Mouse (Mus musculus) megakaryocyte, embryonic 14.5 days (primary cell): Measurements from ENCODE around the gene Schip1. TPM values are rescaled to one million over a fixed set of nuclear protein-coding genes. Genes with fewer than 3 reads are reported as not detected.

ENCODE experiments used
- H3K27me3 ChIP-seq: replicated peaks from 2 replicates; pipeline ENCODE3; 2012; ENCODE audit warnings: inconsistent platforms
- H3K36me3 ChIP-seq: replicated peaks from 2 replicates; pipeline ENCODE3; 2012; ENCODE audit warnings: low read length, inconsistent platforms, mixed read lengths
- H3K4me1 ChIP-seq: 2 replicates; pipeline ENCODE4 v1.6.1; 2012; ENCODE audit warnings: inconsistent platforms
- H3K4me3 ChIP-seq: replicated peaks from 2 replicates; pipeline ENCODE3; 2012; ENCODE audit warnings: moderate library complexity, mild to moderate bottlenecking, inconsistent platforms
- H3K9me3 ChIP-seq: 2 replicates; pipeline ENCODE4 v1.6.1; 2012; ENCODE audit warnings: inconsistent platforms
- FLI1 ChIP-seq: IDR thresholded peaks from 2 replicates; pipeline ENCODE4 v1.6.1; 2012; ENCODE audit warnings: low read length, inconsistent platforms, mixed read lengths
- GATA1 ChIP-seq: IDR thresholded peaks from 3 replicates; pipeline ENCODE4 v1.6.1; 2012; ENCODE audit warnings: mixed read lengths, low read length, inconsistent platforms, borderline replicate concordance
- polyA plus RNA-seq: library from polyadenylated mRNA; stranded (reverse); fragments of >175 nt; gene quantifications from 2 replicates; pipeline ENCODE4 v1.2.3, GENCODE M21; 2012; ENCODE audit warnings: low replicate concordance; ENCODE audit not compliant: insufficient read depth

Schip1 gene
- polyA plus RNA-seq, 1 experiment = 18.7 TPM

DNA sequence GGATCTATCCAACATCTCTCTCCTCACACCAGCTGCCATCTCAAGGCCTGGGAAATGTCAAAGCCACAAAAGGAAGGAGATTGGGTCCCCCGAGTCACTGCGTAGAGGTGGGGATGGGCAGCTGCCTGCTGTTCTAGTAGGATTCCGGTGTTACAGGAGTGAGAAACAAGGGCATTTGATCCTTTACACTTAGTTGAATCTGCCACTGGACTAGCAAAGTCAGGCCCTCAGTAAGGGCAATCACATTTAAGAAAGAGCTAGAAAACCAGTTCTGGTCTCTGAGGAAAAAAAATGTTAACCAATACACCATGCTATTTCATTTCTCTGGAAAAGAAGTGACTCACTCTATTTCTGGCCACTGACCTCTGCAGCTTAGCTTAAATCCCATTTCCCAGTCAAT lies 566.2 kb downstream of the Schip1 start:
- peaks cover 62% of the 10 kb centered on the region for H3K27me3 ChIP-seq
- no peak overlapping the region for H3K4me3 ChIP-seq
- H3K9me3 ChIP-seq = no peaks in the 10 kb centered on the region
- no peak for TF ChIP-seq FLI1
- peaks cover 35% of the 10 kb centered on the region for H3K4me1 ChIP-seq
- H3K36me3 ChIP-seq = peaks cover 6% of the 10 kb centered on the region

DNA sequence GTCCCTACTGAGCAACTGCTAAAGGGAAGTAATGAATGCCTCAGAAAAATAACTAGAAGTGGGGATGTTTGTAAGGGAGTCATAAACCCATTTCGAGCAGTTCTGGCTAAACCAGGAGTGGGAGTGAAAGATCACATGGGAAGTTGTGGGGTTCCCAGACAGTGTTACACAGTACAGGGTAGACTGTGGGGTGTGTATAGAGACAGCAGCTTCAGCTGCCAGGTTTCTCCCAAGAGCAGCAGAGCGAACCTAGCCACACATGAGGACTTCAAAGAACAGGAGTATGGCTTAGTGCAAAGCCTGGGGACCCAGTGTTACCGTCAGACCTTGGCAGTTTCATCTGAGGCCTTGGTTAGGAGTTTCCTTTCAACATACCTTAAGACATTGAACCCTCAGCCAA lies 568.1 kb downstream of the Schip1 start:
- TF ChIP-seq GATA1 = no peak
- peaks cover under 1% of the 10 kb centered on the region for H3K36me3 ChIP-seq
- peaks cover 62% of the 10 kb centered on the region for H3K27me3 ChIP-seq
- no peaks in the 10 kb centered on the region for H3K9me3 ChIP-seq
- no peak overlapping the region for H3K4me3 ChIP-seq
- H3K4me1 ChIP-seq = peaks cover 37% of the 10 kb centered on the region

DNA sequence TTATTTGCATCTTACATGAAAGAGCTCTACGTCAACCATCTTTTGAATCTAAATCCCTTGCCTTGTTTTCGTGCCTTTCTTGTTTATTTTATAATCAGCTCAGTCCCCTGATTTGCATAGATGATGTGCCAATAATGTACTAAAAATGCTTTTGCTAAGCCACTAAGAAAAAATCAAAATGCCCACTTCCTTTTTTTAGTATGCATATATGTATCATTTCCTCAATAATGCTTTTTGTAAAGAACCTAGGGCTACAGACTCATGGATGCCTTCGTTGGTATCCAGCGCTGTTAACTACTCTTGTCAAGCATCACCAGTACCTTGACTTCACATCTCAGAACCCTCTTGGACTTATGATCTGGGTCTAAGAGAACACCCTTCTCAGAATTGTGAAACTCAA lies 569.0 kb downstream of the Schip1 start:
- H3K36me3 ChIP-seq = no peaks in the 10 kb centered on the region
- H3K9me3 ChIP-seq = no peaks in the 10 kb centered on the region
- H3K4me1 ChIP-seq = peaks cover 45% of the 10 kb centered on the region
- H3K4me3 ChIP-seq = no peak overlapping the region
- H3K27me3 ChIP-seq = peaks cover 56% of the 10 kb centered on the region
- TF ChIP-seq FLI1 = no peak

DNA sequence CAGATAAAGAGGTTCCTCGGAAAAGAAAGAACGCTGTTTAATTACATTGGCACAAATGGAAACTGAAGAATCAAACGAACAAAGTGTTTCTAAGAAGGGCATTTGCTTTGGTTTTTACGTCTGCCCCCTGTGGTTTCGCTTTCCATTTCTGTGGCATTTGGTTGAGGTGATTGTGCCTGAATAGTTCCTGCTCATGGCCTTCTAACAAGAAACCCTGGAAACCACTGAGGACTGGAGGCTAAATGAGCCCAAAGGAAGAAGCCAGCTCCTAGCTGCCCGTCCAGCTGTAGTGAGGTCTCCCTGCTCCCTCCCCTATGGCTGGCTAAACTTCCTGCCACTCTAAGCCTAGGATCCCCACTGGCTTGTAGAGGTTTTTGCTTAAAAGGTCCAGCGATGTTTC lies 573.4 kb downstream of the Schip1 start:
- no peaks in the 10 kb centered on the region for H3K9me3 ChIP-seq
- peaks cover 56% of the 10 kb centered on the region for H3K4me1 ChIP-seq
- no peak for TF ChIP-seq FLI1
- peaks cover 34% of the 10 kb centered on the region for H3K27me3 ChIP-seq
- H3K36me3 ChIP-seq = peaks cover 4% of the 10 kb centered on the region
- peak overlapping the region; percentile 87 for H3K4me3 ChIP-seq

DNA sequence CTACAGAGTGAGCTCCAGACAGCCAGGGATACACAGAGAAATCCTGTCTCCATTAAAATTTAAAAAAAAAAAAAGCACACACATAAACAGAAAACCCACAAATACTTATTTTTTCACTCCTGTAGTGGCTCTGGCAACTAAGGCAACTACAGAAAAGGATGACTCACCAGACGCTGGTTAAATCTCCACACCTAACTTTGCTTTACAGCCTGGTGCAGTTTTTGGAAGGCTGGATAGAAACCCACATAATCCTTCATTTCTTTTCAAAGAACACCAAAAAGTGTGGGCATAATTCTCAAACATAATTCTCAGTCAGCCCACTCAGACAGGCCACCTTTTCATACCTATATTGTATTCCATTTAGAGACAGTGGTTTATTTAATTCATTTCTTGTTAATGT lies 574.1 kb downstream of the Schip1 start:
- no peak for TF ChIP-seq FLI1
- TF ChIP-seq GATA1 = no peak
- Histone ChIP-seq H3K4me3 (peak overlapping the region; percentile 87), H3K36me3 (peaks cover 10% of the 10 kb centered on the region), H3K9me3 (peaks cover 6% of the 10 kb centered on the region), H3K4me1 (peaks cover 55% of the 10 kb centered on the region), H3K27me3 (peaks cover 30% of the 10 kb centered on the region)

DNA sequence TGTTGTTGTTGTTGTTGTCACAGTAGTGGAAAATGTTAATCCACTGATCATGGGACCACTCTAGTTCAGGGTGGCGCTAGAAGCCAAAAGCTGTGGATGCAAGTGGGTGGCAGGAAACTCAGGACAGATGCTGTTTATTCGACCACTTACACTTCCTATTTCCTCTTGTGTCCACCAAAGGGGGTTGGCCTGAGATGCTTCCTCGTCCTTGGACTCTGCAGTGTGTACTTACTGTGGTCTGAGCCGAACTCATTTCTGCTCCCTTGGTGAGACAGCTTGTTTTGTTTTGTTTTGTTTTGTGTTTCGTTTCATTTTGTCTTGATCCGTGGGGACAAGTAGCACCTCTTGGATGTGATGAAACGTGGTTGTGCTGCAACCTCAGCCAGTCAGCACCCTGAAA lies 578.3 kb downstream of the Schip1 start:
- Histone ChIP-seq H3K36me3 (peaks cover 12% of the 10 kb centered on the region), H3K4me3 (no peak overlapping the region), H3K4me1 (peaks cover 73% of the 10 kb centered on the region), H3K27me3 (peaks cover 2% of the 10 kb centered on the region), H3K9me3 (peaks cover 7% of the 10 kb centered on the region)
- TF ChIP-seq FLI1 = no peak
- no peak for TF ChIP-seq GATA1

DNA sequence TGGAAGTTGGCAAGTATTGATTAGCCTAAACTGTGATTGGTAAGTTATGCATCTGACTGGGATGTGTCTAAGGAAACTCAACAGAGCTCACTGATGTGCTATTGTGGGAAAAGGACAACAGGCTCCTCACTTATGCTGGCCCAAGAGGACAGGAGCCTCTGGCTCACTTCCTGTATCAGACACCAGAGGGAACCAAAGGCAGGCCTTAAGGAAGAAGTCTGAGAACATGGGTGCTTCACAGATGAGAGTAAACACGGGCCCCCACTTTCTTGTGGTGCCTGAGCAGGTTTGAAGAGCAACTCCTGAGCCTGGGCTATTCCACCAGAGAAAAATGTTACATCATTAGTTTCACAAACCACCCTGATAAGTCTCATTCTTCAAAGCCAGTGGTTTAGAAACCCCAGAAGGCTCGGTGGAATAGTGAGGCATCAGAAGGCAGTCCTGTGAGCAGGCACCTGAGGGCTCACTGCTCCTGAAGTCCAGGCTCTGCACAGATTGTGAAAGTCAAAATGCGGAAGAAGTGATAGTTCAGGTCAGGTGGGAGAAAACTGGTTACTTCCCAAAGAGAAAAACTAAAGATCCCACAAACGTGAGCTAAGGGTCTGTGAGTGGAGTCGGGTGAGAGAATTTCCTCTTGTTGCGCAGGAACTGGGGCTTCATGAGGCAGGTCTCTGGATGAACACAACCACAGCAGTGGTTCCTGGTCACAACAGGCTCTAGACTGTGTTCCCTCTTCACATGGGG lies 582.0 kb downstream of the Schip1 start:
- Histone ChIP-seq H3K4me3 (no peak overlapping the region), H3K36me3 (peaks cover 12% of the 10 kb centered on the region), H3K27me3 (no peaks in the 10 kb centered on the region), H3K4me1 (peaks cover 80% of the 10 kb centered on the region), H3K9me3 (peaks cover 7% of the 10 kb centered on the region)
- TF ChIP-seq GATA1 (no peak), FLI1 (no peak)

DNA sequence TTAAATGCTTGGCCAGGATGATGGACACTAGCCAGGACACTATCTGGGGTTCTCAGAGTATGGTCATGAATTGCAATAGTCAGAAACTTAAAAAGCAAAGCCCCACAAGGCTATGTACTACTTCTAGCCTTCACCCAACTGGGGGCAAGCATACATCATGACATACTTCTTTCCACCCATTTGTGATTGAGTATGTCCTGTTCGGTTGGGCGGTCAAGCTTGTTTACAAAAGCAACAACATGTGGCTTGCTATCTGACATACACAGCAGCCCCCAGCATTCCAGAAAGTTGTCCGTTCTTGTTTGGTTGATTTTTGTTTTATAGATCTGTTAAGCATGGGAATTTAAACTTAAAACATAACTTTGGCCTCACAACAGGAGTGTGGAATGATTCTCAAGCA lies 582.7 kb downstream of the Schip1 start:
- H3K36me3 ChIP-seq = peaks cover 12% of the 10 kb centered on the region
- no peaks in the 10 kb centered on the region for H3K27me3 ChIP-seq
- peaks cover 7% of the 10 kb centered on the region for H3K9me3 ChIP-seq
- TF ChIP-seq GATA1 = no peak
- no peak for TF ChIP-seq FLI1
- peaks cover 78% of the 10 kb centered on the region for H3K4me1 ChIP-seq
- H3K4me3 ChIP-seq = no peak overlapping the region

DNA sequence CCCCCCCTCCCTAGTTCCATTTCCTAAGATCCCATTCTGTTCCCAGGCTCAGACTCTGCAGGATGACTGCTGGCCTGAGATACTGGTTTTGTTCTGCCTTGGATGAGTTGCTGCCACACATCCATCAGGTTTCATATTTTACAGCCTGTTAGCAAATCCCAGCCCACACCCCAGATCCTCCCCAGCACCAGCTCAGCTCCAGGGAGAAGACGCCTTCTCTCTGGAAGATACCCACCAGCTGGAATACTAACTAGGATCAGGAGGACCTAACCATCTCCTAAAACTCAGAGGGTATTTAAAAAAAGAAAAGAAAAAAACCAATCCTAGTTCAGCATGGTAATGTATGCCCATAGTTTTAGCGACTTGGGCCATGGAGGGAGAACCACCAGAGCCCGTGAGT lies 585.6 kb downstream of the Schip1 start:
- Histone ChIP-seq H3K36me3 (no peaks in the 10 kb centered on the region), H3K9me3 (no peaks in the 10 kb centered on the region), H3K4me1 (peaks cover 90% of the 10 kb centered on the region), H3K4me3 (no peak overlapping the region), H3K27me3 (no peaks in the 10 kb centered on the region)
- no peak for TF ChIP-seq FLI1
- TF ChIP-seq GATA1 = no peak

DNA sequence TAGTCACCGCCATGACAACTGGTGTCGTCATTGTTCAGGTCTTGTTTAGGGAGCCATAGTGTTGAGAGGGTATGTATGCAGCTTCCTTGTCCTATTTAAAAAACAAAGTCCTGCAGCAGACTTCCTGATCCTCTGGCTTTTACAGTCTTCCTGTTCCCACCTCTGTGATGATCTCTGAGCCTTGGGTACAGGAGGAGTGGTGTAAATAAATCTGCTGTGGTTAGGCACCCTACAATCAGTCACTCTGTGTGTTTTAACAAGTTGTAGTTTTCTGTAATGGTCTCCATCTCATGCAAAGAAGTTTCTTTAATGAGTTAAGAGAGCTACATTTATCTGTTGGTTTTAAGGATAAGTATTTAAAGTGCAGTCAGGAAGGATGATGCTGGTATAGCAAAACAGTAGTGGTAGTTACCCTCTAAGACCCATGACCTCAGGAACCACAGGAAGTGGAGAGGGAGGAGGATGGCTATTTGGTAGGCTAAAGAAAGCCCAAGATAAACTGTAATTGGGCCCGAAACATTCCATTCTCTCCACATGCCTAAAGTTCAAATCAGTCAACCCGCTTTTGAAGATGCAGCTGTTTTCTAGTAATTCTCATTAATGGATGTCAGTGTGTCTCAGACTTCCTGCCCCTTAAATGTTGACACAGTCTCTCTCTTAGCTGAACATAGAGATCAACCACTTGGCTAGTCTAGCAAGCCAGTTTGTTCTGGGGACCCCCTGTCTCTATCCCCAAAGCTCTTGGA lies 592.2 kb downstream of the Schip1 start:
- Histone ChIP-seq H3K36me3 (peaks cover 2% of the 10 kb centered on the region), H3K27me3 (no peaks in the 10 kb centered on the region), H3K9me3 (no peaks in the 10 kb centered on the region), H3K4me1 (peaks cover 90% of the 10 kb centered on the region), H3K4me3 (peak overlapping the region; percentile 55)
- TF ChIP-seq FLI1 = no peak
- TF ChIP-seq GATA1 = no peak

DNA sequence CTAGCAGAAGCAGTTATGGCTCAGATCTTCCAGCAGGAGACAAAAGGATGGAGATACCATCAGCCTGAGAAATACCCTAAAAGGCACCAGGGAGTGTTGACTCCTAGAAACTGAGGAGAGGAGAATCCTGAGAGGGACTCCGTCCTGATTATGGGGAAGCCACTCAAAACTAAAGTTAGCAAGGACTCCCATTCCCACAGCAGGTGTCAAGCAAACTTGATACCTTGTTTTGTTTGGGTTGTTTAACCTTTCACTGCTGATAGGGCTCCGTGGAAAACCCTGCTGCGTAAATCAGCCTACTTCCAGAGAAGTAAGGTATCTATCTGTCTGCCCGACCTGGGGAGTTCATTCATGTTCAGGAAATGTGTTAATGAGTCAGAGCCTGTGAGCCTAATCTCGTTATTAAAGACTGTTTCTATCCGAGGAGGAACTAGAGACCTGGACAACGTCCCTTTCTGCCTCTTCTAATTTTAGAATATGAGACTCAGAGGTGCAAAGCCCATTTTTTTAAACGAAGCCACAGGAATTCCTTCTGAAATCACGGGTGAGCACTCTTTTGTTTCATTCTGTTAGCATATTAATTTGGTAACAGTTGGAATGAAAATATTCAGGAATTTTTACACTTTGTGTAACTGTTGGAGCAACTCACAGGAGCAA lies 593.1 kb downstream of the Schip1 start:
- Histone ChIP-seq H3K9me3 (no peaks in the 10 kb centered on the region), H3K4me3 (peak overlapping the region; percentile 55), H3K36me3 (peaks cover 2% of the 10 kb centered on the region), H3K4me1 (peaks cover 96% of the 10 kb centered on the region), H3K27me3 (no peaks in the 10 kb centered on the region)
- TF ChIP-seq FLI1 (no peak), GATA1 (no peak)
